Mouse (Mus musculus) thymus, postnatal 36 days (tissue): ENCODE results near the gene Cct4.

Experiments used
- DNase-seq, 2 experiments: peaks; one replicate each; pipeline ENCODE4 v3.0.0; 2022; ENCODE audit warnings: mixed read lengths in 2 of 2

Cct4 gene

GRCm38 (mm10) chr11:23047663-23048582 is 57.6 kb downstream of the Cct4 start:
- no peak for DNase-seq

DNA sequence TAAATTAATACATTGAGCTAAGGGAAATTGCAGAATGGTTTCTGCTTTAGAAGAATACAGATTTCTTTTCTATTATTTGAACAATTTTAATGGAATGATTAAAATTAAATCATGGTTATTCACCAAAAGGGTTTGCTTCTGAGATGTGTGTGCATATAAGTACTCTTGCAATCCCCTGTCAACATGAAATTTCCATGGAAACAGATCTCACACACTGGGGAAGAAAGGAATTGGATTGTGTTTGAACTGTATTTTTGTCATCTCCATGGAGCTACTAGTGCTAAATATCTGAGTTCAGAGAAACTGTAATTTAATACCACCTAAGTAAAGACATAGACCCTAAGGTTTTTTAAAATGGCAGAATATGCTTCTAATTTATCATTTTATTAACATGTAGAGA is 59.3 kb downstream of the Cct4 start:
- no peak for DNase-seq

DNA sequence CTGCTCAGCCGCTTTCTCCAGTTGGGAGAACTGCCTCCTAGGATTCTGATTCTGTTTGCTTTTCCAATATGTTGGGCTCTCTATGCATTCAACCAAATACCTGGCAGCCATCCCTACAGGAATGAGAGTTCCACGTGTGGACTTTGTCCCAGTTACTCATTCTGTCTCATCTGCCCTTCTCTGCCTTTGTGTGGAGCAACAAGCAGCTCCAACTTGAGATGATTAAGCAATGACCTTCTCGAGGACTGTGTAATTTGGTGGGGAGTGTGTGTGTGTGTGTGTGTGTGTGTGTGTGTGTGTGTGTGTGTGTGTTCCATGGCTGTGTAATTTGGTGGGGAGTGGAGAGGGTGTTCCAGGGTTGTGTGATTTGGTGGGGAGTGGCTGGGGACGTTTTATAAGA is 62.0 kb downstream of the Cct4 start:
- DNase-seq, result no peak
